Mouse (Mus musculus) erythroblast, embryonic 14.5 days (primary cell): Measurements from ENCODE around the gene Acsl5.

Experiments
- GATA1 ChIP-seq: IDR thresholded peaks from 2 replicates; pipeline ENCODE4 v1.6.1; 2012; ENCODE audit warnings: low read length, inconsistent platforms, mixed read lengths
- TAL1 ChIP-seq: IDR thresholded peaks from 3 replicates; pipeline ENCODE4 v1.6.1; 2012; ENCODE audit warnings: low read length, inconsistent platforms, mixed read lengths

GRCm38 (mm10) chr19:55336441-55336840 is 84.7 kb downstream of the Acsl5 start:
- TF ChIP-seq GATA1 (no peak), TAL1 (no peak)
